Mouse (Mus musculus): Measurements from ENCODE around the gene Bpifc. TPM values are rescaled to one million over a fixed set of nuclear protein-coding genes. Genes with fewer than 3 reads are reported as not detected.
A peak's percentile ranks its signal among the peaks of the same experiment; 100 is the strongest.

Bpifc gene
- total RNA-seq, 2 experiments from 2014 or later: not detected

GRCm38 (mm10) chr10:85957464-85957950, 54.2 kb downstream of the Bpifc start, which contains the start of gene Rtcb:
TSS of gene Rtcb (minus strand) at chr10:85957823.
- intact Hi-C loops (cut with DNase I): loop anchor here (5.0 kb wide), 1 partner anchor 40 kb away; the partner anchor contains the start of gene Prdm4

GRCm38 (mm10) chr10:85956871-85957419, 54.8 kb downstream of the Bpifc start:
- intact Hi-C loops (cut with DNase I): loop anchor here (5.0 kb wide), 1 partner anchor 40 kb away; the partner anchor contains the start of gene Prdm4

More at GRCm38 (mm10) chr10:85957464-85957950, 54.2 kb downstream of the Bpifc start, which contains the start of gene Rtcb:
- DNase-seq: peak; percentile 95 to 98

GRCm38 (mm10) chr10:85954429-85954828, 57.3 kb downstream of the Bpifc start:
- no peak for DNase-seq
- intact Hi-C loops (cut with DNase I): no loop called here

More at GRCm38 (mm10) chr10:85956871-85957419, 54.8 kb downstream of the Bpifc start:
- DNase-seq: no peak

GRCm38 (mm10) chr10:85953401-85953800, 58.3 kb downstream of the Bpifc start:
- no peak for DNase-seq

GRCm38 (mm10) chr10:85951765-85952443, 59.8 kb downstream of the Bpifc start:
- no peak for DNase-seq
- intact Hi-C loops (cut with DNase I): no loop called here

More at GRCm38 (mm10) chr10:85953401-85953800, 58.3 kb downstream of the Bpifc start:
- intact Hi-C loops (cut with DNase I): no loop called here

GRCm38 (mm10) chr10:85948483-85949196, 63.1 kb downstream of the Bpifc start:
- intact Hi-C loops (cut with DNase I): no loop called here

GRCm38 (mm10) chr10:85936280-85936965, 75.3 kb downstream of the Bpifc start:
- intact Hi-C loops (cut with DNase I): no loop called here
- DNase-seq: no peak

More at GRCm38 (mm10) chr10:85948483-85949196, 63.1 kb downstream of the Bpifc start:
- no peak for DNase-seq

- no peak for DNase-seq
- intact Hi-C loops (cut with DNase I): no loop called here
Measured at GRCm38 (mm10) chr10:85929962-85930361, 81.7 kb downstream of the Bpifc start.

- no peak for DNase-seq
- intact Hi-C loops (cut with DNase I): no loop called here
Measured at GRCm38 (mm10) chr10:85929208-85929591, 82.5 kb downstream of the Bpifc start.

GRCm38 (mm10) chr10:85928499-85929207, 83.0 kb downstream of the Bpifc start:
- DNase-seq: peak in 1 of 2 experiments; percentile 21
- intact Hi-C loops (cut with DNase I): no loop called here

- intact Hi-C loops (cut with DNase I): no loop called here
- DNase-seq: no peak
Measured at GRCm38 (mm10) chr10:85927676-85928445, 83.8 kb downstream of the Bpifc start, which contains the start of gene Ascl4. TSS of gene Ascl4 (plus strand) at chr10:85927681.

- DNase-seq: peak; percentile 88 to 95
- intact Hi-C loops (cut with DNase I): loop anchor here (5.0 to 10.0 kb wide), 2 partner anchors 41 to 732 kb away; partner anchors contain the start of genes Cry1 and Rtcb
Measured at GRCm38 (mm10) chr10:85916498-85917309, 95.0 kb downstream of the Bpifc start, which contains the start of gene Prdm4. TSS of gene Prdm4 (minus strand) at chr10:85917142.

Other genes starting within 250 kb of the Bpifc start
- gene Pwp1, start 182.4 kb downstream of the Bpifc start, total RNA-seq (2021): 10 to 100 TPM; 12.2 to 17.8 TPM
- 10 to 100 TPM; 13.4 to 13.6 TPM for gene Prdm4, start 94.8 kb downstream of the Bpifc start, total RNA-seq (2021)
- gene Ascl4, start 84.2 kb downstream of the Bpifc start, total RNA-seq (2021): not detected
- 10 to 100 TPM; 41.1 to 46.4 TPM for gene Rtcb, start 54.1 kb downstream of the Bpifc start, total RNA-seq (2021)
- gene Fbxo7, start 10.1 kb upstream of the Bpifc start, total RNA-seq (2021): 1 to 10 TPM; 7.9 to 9.4 TPM